Mouse (Mus musculus): ENCODE data around the gene Mrpl54. TPM values are rescaled to one million over a fixed set of nuclear protein-coding genes. Genes with fewer than 3 reads are reported as not detected.

Mrpl54 gene
- total and polyA plus RNA-seq, 2 experiments from 2014 or later: 113 to 159 TPM

DNA sequence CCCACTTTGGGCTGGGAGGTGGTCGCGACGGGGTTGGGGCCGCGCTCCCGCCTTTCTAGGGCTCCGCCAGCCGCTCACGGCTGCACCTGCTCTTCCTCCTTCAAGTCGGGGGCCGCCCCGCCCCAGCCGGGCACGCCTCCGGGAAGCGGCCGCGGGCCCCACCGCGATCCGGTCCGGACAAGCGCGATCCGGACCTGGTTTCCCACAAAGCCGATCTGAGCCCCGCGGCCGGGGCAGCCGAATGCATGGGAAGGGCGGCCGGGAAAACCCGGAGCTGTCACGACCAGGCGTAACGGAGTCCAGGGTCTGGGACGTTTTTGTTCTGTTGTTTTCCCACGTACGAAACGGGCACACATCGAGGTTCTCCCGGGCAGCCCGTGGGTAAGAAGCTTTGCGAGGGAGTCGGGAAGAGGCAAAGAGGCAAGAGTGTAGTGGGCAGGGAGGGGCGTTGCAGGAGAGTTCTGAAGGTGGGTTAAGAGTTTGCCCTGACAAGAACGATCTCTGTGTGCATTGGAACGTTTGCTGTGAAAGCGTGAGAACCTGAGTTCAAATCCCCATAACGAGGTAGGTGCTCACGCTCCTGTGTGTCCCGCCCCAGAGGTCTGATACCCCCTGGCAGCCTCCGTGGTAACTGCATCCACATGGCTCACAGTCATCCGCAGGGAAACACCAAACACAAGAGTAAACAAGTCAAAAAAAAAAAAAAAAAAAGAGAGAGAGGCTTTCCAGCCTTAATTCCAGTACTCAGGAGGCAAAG lies 19.1 kb upstream of the Mrpl54 start:
- 2% methylated on average over 49 of the region's 54 CpGs for WGBS
- H3K27ac ChIP-seq: no peak overlapping the region
- ATAC-seq (peak; percentile 79), DNase-seq (ENCODE audit: low spot score) (peak; percentile 93)
- peaks cover 6% of the 10 kb centered on the region; the same call in 1 of the 2 replicates for H3K27me3 ChIP-seq (ENCODE audit: insufficient read depth, low read length)
- TF ChIP-seq CTCF (IDR thresholded peaks at IDR 0.05; ENCODE audit: low read depth): no peak; the same call in 1 of the 2 replicates
- peak overlapping the region; percentile 46 for H3K4me3 ChIP-seq (ENCODE audit: low read length)
- H3K4me1 ChIP-seq (ENCODE audit: insufficient read depth, low read length): 0 out of 2 replicates have a peak, but pooled peaks cover 2% of the 10 kb centered on the region
- no peaks in the 10 kb centered on the region for H3K36me3 ChIP-seq (ENCODE audit: insufficient read depth, low read length)
- peak overlapping the region; percentile 50 for H3K9ac ChIP-seq (replicated peaks; ENCODE audit: low read length)
- peak overlapping the region; percentile 71 for H3K4me2 ChIP-seq (ENCODE audit: low read depth, low read length)
- no peaks in the 10 kb centered on the region for H3K9me3 ChIP-seq (ENCODE audit: low read length)

DNA sequence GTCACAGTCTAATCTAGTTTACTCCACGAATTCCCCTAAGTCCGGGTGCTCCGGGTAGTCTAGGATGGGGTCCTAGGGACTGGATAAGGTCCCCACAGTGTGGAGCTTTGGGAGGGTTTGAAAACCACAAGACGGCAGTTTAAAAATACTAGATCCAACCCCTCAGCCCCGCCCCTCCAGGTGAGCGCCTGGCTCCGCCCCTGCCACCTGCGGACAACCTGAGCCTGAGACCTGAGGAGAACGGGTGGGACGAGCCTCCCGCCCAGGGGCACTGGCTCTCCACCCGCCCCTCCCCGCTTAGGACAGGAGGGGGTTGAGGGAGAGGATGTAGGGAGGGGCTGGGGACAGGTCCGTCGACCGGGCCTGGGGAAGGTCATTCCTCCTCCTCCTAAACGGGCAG lies 18.0 kb upstream of the Mrpl54 start:
- 13% methylated on average over 17 of the region's 17 CpGs for WGBS
- Histone ChIP-seq H3K4me3 (ENCODE audit: low read length) (peak overlapping the region; percentile 46; the same call in 1 of the 2 replicates), H3K4me1 (ENCODE audit: insufficient read depth, low read length) (0 out of 2 replicates have a peak, but pooled peaks cover 2% of the 10 kb centered on the region), H3K36me3 (ENCODE audit: insufficient read depth, low read length) (no peaks in the 10 kb centered on the region), H3K27ac (no peak overlapping the region), H3K4me2 (ENCODE audit: low read depth, low read length) (peak overlapping the region; percentile 71; the same call in 1 of the 2 replicates), H3K9ac (replicated peaks; ENCODE audit: low read length) (no peak overlapping the region), H3K27me3 (ENCODE audit: insufficient read depth, low read length) (peaks cover 6% of the 10 kb centered on the region; the same call in 1 of the 2 replicates), H3K9me3 (ENCODE audit: low read length) (no peaks in the 10 kb centered on the region)
- no peak for TF ChIP-seq CTCF (IDR thresholded peaks at IDR 0.05; ENCODE audit: low read depth)
- DNase-seq (ENCODE audit: low spot score) (no peak), ATAC-seq (no peak)

DNA sequence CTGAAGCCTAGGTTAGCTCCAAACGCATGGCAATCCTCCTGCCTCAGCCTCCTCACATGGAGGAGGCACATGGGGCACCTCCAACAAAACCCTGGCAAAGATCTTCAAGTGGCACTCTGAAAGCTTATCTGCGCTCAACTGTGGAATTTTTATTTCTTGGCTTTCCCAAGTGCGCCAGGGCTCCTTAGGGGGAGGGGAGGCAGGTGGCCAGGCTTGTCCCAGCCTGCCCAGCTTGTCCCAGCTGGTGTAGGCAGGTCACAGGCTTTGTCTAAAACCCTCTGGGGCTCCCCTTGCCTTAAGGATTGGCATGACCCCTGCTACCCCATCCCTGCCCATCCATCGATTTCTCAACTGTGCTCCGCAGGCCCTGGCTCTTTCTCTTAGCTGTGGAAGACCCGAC lies 17.5 kb upstream of the Mrpl54 start:
- H3K4me3 ChIP-seq (ENCODE audit: low read length): no peak overlapping the region
- H3K9me3 ChIP-seq (ENCODE audit: low read length): no peaks in the 10 kb centered on the region
- H3K27me3 ChIP-seq (ENCODE audit: insufficient read depth, low read length): peaks cover 6% of the 10 kb centered on the region; the same call in 1 of the 2 replicates
- TF ChIP-seq CTCF (IDR thresholded peaks at IDR 0.05; ENCODE audit: low read depth): no peak
- H3K9ac ChIP-seq (replicated peaks; ENCODE audit: low read length): no peak overlapping the region
- 0 out of 2 replicates have a peak, but pooled peaks cover 2% of the 10 kb centered on the region for H3K4me1 ChIP-seq (ENCODE audit: insufficient read depth, low read length)
- H3K4me2 ChIP-seq (ENCODE audit: low read depth, low read length): no peak overlapping the region
- WGBS: 48% methylated on average over 6 of the region's 6 CpGs
- H3K36me3 ChIP-seq (ENCODE audit: insufficient read depth, low read length): no peaks in the 10 kb centered on the region
- ATAC-seq (no peak), DNase-seq (ENCODE audit: low spot score) (no peak)
- H3K27ac ChIP-seq: no peak overlapping the region

DNA sequence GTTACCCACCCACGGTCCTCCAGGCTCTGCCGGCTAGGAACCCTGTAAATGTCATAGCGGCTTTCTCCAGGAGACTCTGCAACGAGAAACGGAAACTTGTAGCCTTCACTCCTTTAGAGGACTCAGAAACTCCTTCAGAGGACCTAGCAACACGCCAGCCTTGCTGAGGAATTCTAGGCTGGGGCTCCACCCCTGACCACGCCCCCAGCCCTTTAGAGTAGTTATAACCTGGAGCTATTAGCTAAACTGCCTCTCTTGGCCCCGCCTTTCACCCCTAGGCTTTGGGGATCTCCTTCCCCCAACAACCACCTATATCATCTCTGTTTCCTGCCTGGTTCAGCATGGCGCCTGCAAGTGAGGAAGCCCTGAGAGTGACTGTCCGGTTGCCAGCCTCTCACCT lies 12.8 kb upstream of the Mrpl54 start:
- H3K9me3 ChIP-seq (ENCODE audit: low read length): no peaks in the 10 kb centered on the region
- no peak for ATAC-seq
- WGBS: 47% methylated on average over 10 of the region's 10 CpGs

DNA sequence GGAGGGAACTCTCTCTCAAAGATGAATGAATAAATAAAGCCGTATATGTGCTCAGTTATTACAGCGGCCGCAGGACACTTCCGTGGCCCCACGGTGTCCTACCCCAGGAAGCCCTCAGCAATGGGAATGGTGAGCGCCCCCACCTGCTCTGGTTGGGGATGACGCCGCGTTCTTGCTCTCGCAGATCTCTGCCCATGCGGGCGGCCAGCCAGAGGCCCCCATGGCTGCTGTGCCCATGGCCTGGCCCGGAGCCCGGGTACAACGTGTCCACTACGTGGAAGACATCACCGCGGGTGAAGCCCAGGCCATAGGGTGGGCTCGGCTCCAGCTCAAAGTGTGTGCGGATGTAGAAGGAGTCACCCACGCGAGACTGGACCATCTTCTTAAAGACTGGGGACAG lies 10.9 kb upstream of the Mrpl54 start:
- Histone ChIP-seq H3K4me2 (ENCODE audit: low read depth, low read length) (no peak overlapping the region), H3K27ac (no peak overlapping the region), H3K9ac (replicated peaks; ENCODE audit: low read length) (no peak overlapping the region), H3K4me1 (ENCODE audit: insufficient read depth, low read length) (no peaks in the 10 kb centered on the region), H3K4me3 (ENCODE audit: low read length) (no peak overlapping the region), H3K36me3 (ENCODE audit: insufficient read depth, low read length) (peaks cover 12% of the 10 kb centered on the region), H3K9me3 (ENCODE audit: low read length) (no peaks in the 10 kb centered on the region), H3K27me3 (ENCODE audit: insufficient read depth, low read length) (no peaks in the 10 kb centered on the region)
- WGBS: 66% methylated on average over 22 of the region's 22 CpGs
- ATAC-seq: no peak
- DNase-seq (ENCODE audit: low spot score): no peak
- no peak for TF ChIP-seq CTCF (IDR thresholded peaks at IDR 0.05; ENCODE audit: low read depth)

More for the DNA sequence above, 12.8 kb upstream of the Mrpl54 start:
- H3K4me1 ChIP-seq (ENCODE audit: insufficient read depth, low read length): no peaks in the 10 kb centered on the region
- H3K4me3 ChIP-seq (ENCODE audit: low read length): no peak overlapping the region
- no peak for TF ChIP-seq CTCF (IDR thresholded peaks at IDR 0.05; ENCODE audit: low read depth)
- no peaks in the 10 kb centered on the region for H3K27me3 ChIP-seq (ENCODE audit: insufficient read depth, low read length)
- no peak for DNase-seq (ENCODE audit: low spot score)
- H3K4me2 ChIP-seq (ENCODE audit: low read depth, low read length): no peak overlapping the region
- no peak overlapping the region for H3K27ac ChIP-seq
- H3K36me3 ChIP-seq (ENCODE audit: insufficient read depth, low read length): no peaks in the 10 kb centered on the region
- no peak overlapping the region for H3K9ac ChIP-seq (replicated peaks; ENCODE audit: low read length)

DNA sequence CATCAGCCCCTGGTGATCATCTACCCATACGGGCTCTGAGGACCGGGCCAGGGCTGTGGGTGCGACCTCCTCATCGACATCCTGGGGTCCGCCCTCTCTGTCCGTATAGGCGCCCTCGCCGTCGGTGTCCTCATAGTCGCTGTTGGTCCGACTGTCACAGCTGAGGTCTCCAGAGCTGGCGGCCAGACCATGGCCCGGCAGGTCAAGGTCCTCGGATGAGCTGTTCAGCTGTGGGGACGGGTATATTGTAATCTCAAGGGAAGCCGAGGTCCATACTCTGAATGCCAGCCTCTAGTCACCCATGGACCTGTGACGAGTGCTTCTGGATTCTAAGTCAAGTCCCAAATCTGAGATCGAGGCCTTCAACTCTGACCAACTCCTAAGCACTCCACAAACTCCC lies 7.1 kb upstream of the Mrpl54 start:
- H3K36me3 ChIP-seq (ENCODE audit: insufficient read depth, low read length): peaks cover 26% of the 10 kb centered on the region
- no peak overlapping the region for H3K27ac ChIP-seq
- H3K9ac ChIP-seq (replicated peaks; ENCODE audit: low read length): no peak overlapping the region
- ATAC-seq (no peak), DNase-seq (ENCODE audit: low spot score) (no peak)
- no peak overlapping the region for H3K4me2 ChIP-seq (ENCODE audit: low read depth, low read length)
- TF ChIP-seq CTCF (IDR thresholded peaks at IDR 0.05; ENCODE audit: low read depth): no peak
- 95% methylated on average over 19 of the region's 19 CpGs for WGBS
- peaks cover 4% of the 10 kb centered on the region for H3K4me1 ChIP-seq (ENCODE audit: insufficient read depth, low read length)
- H3K4me3 ChIP-seq (ENCODE audit: low read length): no peak overlapping the region
- H3K9me3 ChIP-seq (ENCODE audit: low read length): no peaks in the 10 kb centered on the region
- no peaks in the 10 kb centered on the region for H3K27me3 ChIP-seq (ENCODE audit: insufficient read depth, low read length)

DNA sequence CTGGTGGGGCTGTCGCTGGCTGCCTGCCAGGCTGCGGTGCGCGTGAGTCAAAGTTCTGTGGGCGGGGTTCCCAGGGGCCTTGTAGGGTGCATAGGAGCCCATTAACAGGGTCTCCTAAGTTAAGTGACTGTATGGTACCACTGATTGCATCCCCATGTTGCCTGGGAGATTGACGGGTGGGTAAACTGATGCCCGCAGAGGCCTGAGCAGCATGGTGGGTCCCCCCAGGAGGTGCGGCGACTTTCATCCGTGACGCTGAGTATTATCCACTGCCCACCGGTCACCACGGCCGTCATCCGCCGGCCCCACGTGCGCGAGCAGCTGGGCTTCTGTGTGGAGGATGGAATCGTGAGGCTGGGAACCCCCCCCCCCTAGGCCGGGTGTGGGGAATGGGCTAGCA lies 5.6 kb upstream of the Mrpl54 start:
- WGBS: 91% methylated on average over 21 of the region's 21 CpGs
- Histone ChIP-seq H3K9me3 (ENCODE audit: low read length) (no peaks in the 10 kb centered on the region), H3K4me1 (ENCODE audit: insufficient read depth, low read length) (peaks cover 10% of the 10 kb centered on the region), H3K9ac (replicated peaks; ENCODE audit: low read length) (no peak overlapping the region), H3K4me3 (ENCODE audit: low read length) (no peak overlapping the region), H3K4me2 (ENCODE audit: low read depth, low read length) (no peak overlapping the region), H3K36me3 (ENCODE audit: insufficient read depth, low read length) (peaks cover 26% of the 10 kb centered on the region), H3K27me3 (ENCODE audit: insufficient read depth, low read length) (no peaks in the 10 kb centered on the region), H3K27ac (no peak overlapping the region)
- TF ChIP-seq CTCF (IDR thresholded peaks at IDR 0.05; ENCODE audit: low read depth): no peak
- ATAC-seq (no peak), DNase-seq (ENCODE audit: low spot score) (no peak)

Measured in hindbrain, postnatal 0 days (tissue).